Mouse (Mus musculus): ENCODE measurements around the gene Plin2.
"Not testable (repeated sequence)": the region's sequence is repeated elsewhere in the genome, so short reads cannot be mapped to it uniquely, and the experiment has no call there.

The Plin2 gene

GRCm38 (mm10) chr4:86683746-86684145 lies 13.9 kb upstream of the Plin2 start:
- in situ Hi-C loops (cut with MboI, MseI) = no loop called here

- in situ Hi-C loops (cut with MboI, MseI) = no loop called here
These were observed 13.4 kb upstream of the Plin2 start for GRCm38 (mm10) chr4:86683280-86683679.

GRCm38 (mm10) chr4:86681846-86682245 lies 12.0 kb upstream of the Plin2 start:
- in situ Hi-C loops (cut with MboI, MseI) = no loop called here

GRCm38 (mm10) chr4:86681421-86681820 lies 11.6 kb upstream of the Plin2 start:
- in situ Hi-C loops (cut with MboI, MseI) = no loop called here

- in situ Hi-C loops (cut with MboI, MseI) = no loop called here
These were observed 9.8 kb upstream of the Plin2 start for GRCm38 (mm10) chr4:86679686-86680085.

- in situ Hi-C loops (cut with MboI, MseI) = no loop called here
These were observed 6.9 kb upstream of the Plin2 start for GRCm38 (mm10) chr4:86676756-86677155.

- in situ Hi-C loops (cut with MboI, MseI) = not testable (repeated sequence)
These were observed 4.9 kb upstream of the Plin2 start for GRCm38 (mm10) chr4:86674739-86675138.

GRCm38 (mm10) chr4:86674150-86674549 lies 4.3 kb upstream of the Plin2 start:
- in situ Hi-C loops (cut with MboI, MseI) = not testable (repeated sequence)

- in situ Hi-C loops (cut with MboI, MseI) = no loop called here
These were observed 2.6 kb upstream of the Plin2 start for GRCm38 (mm10) chr4:86672450-86672849.

- in situ Hi-C loops (cut with MboI, MseI) = no loop called here
These were observed 1.9 kb upstream of the Plin2 start for GRCm38 (mm10) chr4:86671803-86672202.

GRCm38 (mm10) chr4:86670582-86671306 lies 884 bp upstream of the Plin2 start:
- in situ Hi-C loops (cut with MboI, MseI) = no loop called here

GRCm38 (mm10) chr4:86669241-86669753 lies 563 bp downstream of the Plin2 start:
- in situ Hi-C loops (cut with MboI, MseI) = not testable (repeated sequence)

- in situ Hi-C loops (cut with MboI, MseI) = no loop called here
These were observed 1.4 kb downstream of the Plin2 start for GRCm38 (mm10) chr4:86668290-86669000.

- in situ Hi-C loops (cut with MboI, MseI) = no loop called here
These were observed 4.3 kb downstream of the Plin2 start for GRCm38 (mm10) chr4:86665596-86665995.

GRCm38 (mm10) chr4:86663919-86664318 lies 5.9 kb downstream of the Plin2 start:
- in situ Hi-C loops (cut with MboI, MseI) = no loop called here

GRCm38 (mm10) chr4:86657176-86657575 lies 12.7 kb downstream of the Plin2 start:
- in situ Hi-C loops (cut with MboI, MseI) = no loop called here

GRCm38 (mm10) chr4:86656410-86656809 lies 13.4 kb downstream of the Plin2 start:
- in situ Hi-C loops (cut with MboI, MseI) = not testable (repeated sequence)

GRCm38 (mm10) chr4:86651686-86652384 lies 18.0 kb downstream of the Plin2 start:
- in situ Hi-C loops (cut with MboI, MseI) = loop anchor here (5.0 kb wide), 1 partner anchor 40 kb away; no protein-coding TSS in a partner anchor

GRCm38 (mm10) chr4:86648394-86648793 lies 21.5 kb downstream of the Plin2 start:
- in situ Hi-C loops (cut with MboI, MseI) = not testable (repeated sequence)

- in situ Hi-C loops (cut with MboI, MseI) = not testable (repeated sequence)
These were observed 32.3 kb downstream of the Plin2 start for GRCm38 (mm10) chr4:86637561-86637960.

GRCm38 (mm10) chr4:86634873-86635272 lies 35.0 kb downstream of the Plin2 start:
- in situ Hi-C loops (cut with MboI, MseI) = not testable (repeated sequence)

- in situ Hi-C loops (cut with MboI, MseI) = not testable (repeated sequence)
These were observed 35.5 kb downstream of the Plin2 start for GRCm38 (mm10) chr4:86634312-86634711.

Data from T-helper 2 cell (primary cell).